Mouse (Mus musculus) stomach, postnatal 0 days (tissue): ENCODE measurements around the gene Xirp2.
"Not testable (repeated sequence)": the region's sequence is repeated elsewhere in the genome, so short reads cannot be mapped to it uniquely, and the experiment has no call there.

Experiments
- CTCF ChIP-seq: IDR thresholded peaks from 2 replicates; pipeline ENCODE4 v1.5.1; 2016; ENCODE audit warnings: antibody characterized with exemption, low read depth, mild to moderate bottlenecking, moderate library complexity
- EP300 ChIP-seq: optimal IDR thresholded peaks from 2 replicates; pipeline ENCODE3; 2016; ENCODE audit warnings: antibody characterized with exemption

DNA sequence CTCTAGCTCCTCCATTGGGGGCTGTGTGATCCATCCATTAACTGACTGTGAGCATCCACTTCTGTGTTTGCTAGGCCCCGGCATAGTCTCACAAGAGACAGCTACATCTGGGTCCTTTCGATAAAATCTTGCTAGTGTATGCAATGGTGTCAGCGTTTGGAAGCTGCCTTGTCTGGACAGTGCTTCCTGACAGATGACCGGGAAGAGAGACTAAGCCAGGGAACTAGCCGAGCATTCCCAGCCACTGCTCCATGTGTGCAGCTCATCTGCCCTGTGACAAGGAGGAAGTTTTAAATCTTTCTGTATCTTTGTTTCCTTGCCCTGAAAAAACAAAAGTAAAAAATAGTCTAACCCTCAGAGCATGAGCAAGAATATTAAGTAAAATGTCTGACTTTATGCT lies 24.2 kb downstream of the Xirp2 start:
- not testable (repeated sequence) for TF ChIP-seq EP300, CTCF
